Mouse (Mus musculus) kidney, postnatal 0 days (tissue): ENCODE measurements around the gene Arhgdib. TPM values are rescaled to one million over a fixed set of nuclear protein-coding genes. Genes with fewer than 3 reads are reported as not detected.

Experiments used
- ATAC-seq: fragments of 200-750 bp; cut with Nextera tagmentation; replicated peaks from 2 replicates; pipeline ENCODE4 v1.8.0; 2017; ENCODE audit warnings: low read depth, moderate number of reproducible peaks, moderate TSS enrichment, moderate library complexity; ENCODE audit not compliant: low FRiP score
- DNase-seq: peaks from one replicate; pipeline ENCODE4 v3.0.0-alpha.2; 2016; ENCODE audit warnings: low spot score
- H3K27ac ChIP-seq: fragments of 300-500 bp; sonication (generic); 2 replicates; pipeline ENCODE4 v1.5.1; 2014; ENCODE audit warnings: mild to moderate bottlenecking
- H3K27me3 ChIP-seq: fragments of 300-500 bp; sonication (generic); 2 replicates; pipeline ENCODE4 v1.6.1; 2014; ENCODE audit warnings: low read length, mixed read lengths; ENCODE audit not compliant: insufficient read depth
- H3K36me3 ChIP-seq: fragments of 300-500 bp; sonication (generic); 2 replicates; pipeline ENCODE4 v1.6.1; 2014; ENCODE audit warnings: low read length, mixed read lengths; ENCODE audit not compliant: insufficient read depth
- H3K4me1 ChIP-seq: fragments of 300-500 bp; sonication (generic); replicated peaks from 2 replicates; pipeline ENCODE4 v1.6.1; 2014; ENCODE audit warnings: antibody characterized with exemption, low read length, mixed read lengths; ENCODE audit not compliant: insufficient read depth
- H3K4me2 ChIP-seq: fragments of 300-500 bp; sonication (generic); 2 replicates; pipeline ENCODE4 v1.6.1; 2014; ENCODE audit warnings: mild to moderate bottlenecking, low read length, moderate library complexity, mixed read lengths
- H3K4me3 ChIP-seq: fragments of 300-500 bp; sonication (generic); replicated peaks from 2 replicates; pipeline ENCODE4 v1.5.1; 2014; ENCODE audit warnings: low read depth, low read length
- H3K9ac ChIP-seq: fragments of 300-500 bp; sonication (generic); 2 replicates; pipeline ENCODE4 v1.6.1; 2014; ENCODE audit warnings: low read depth, low read length
- H3K9me3 ChIP-seq: fragments of 300-500 bp; sonication (generic); replicated peaks from 2 replicates; pipeline ENCODE4 v1.6.1; 2016; ENCODE audit warnings: low read length, inconsistent platforms, mixed read lengths
- CTCF ChIP-seq: IDR thresholded peaks from 2 replicates; pipeline ENCODE4 v1.5.1; 2016; ENCODE audit warnings: antibody characterized with exemption, low read depth, mild to moderate bottlenecking, moderate library complexity
- WGBS: fragments of 180-500 bp; shearing (Covaris S2); extraction: QIAGEN DNeasy Blood & Tissue Kit; methylation state at CpG from one replicate; pipeline ENCODE4 v1.1.7; 2014; 5-methylcytosine and 5-hydroxymethylcytosine counted together
- polyA plus RNA-seq: library from polyadenylated mRNA; unstranded; fragments of >200 nt; fragmentation: Nextera tagmentation; extraction: Ambion mirVana; gene quantifications from 2 replicates; pipeline ENCODE4 v1.2.1, GENCODE M21; 2015

Arhgdib gene
- polyA plus RNA-seq, 1 experiment from 2014 or later: 106 TPM

DNA sequence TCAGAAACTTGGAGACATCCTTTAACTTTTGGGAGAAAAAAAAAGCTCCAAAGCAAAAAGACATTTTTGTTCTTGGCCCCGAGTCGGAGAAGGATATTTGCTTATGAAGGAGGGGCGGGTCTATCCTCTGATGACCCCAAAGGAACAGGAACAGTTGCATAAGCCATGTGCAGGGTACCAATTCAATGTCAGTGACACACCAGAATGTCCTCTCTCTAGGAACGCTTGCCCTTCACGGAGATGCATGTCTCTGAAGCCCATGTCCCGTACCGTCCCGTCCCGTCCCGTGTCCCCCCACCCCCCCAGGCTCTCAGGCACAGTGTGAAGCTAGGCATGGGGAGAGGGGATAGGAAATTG lies 34.8 kb downstream of the Arhgdib start:
- no peak for TF ChIP-seq CTCF
- Histone ChIP-seq H3K9ac (no peak overlapping the region), H3K4me3 (no peak overlapping the region), H3K27ac (no peak overlapping the region), H3K4me2 (no peak overlapping the region), H3K4me1 (no peaks in the 10 kb centered on the region), H3K36me3 (no peaks in the 10 kb centered on the region), H3K27me3 (no peaks in the 10 kb centered on the region), H3K9me3 (no peaks in the 10 kb centered on the region)
- ATAC-seq: no peak
- 77% methylated on average over 10 of the region's 10 CpGs for WGBS
- DNase-seq: no peak

DNA sequence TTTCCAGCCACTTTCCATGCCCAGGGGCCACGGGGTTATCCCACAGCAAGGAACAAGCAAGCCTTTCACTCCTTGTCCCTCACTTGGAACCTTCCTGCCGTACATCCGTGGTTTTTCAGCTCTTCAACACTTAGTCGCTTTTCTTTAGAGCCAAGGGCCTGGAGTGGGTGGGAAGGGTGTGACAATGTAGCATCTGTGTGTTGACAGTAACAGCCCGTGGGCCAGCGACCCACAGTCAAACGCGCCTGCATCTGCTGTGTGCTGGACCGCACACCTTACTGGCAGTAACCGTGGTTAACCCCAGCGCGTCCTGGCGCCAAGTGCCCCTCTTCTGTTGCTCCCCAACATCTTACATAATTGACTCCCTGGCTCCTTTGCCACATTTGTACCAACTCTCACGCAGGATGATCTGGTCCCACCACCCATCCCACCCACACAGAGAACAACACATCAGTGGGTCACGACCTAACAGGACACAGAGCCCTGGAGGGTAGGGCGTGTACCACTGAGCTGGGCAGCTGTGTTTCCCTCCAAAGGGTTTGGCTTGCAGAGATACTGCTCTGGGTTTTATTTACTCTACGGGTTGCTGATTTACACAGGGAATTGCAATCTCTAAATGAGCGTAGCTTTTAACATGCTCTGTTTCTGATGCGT lies 35.3 kb downstream of the Arhgdib start:
- Histone ChIP-seq H3K4me3 (no peak overlapping the region), H3K9ac (no peak overlapping the region), H3K27ac (no peak overlapping the region), H3K4me1 (no peaks in the 10 kb centered on the region), H3K36me3 (no peaks in the 10 kb centered on the region), H3K9me3 (no peaks in the 10 kb centered on the region), H3K27me3 (no peaks in the 10 kb centered on the region), H3K4me2 (no peak overlapping the region)
- no peak for DNase-seq
- no peak for TF ChIP-seq CTCF
- no peak for ATAC-seq
- 81% methylated on average over 19 of the region's 19 CpGs for WGBS

DNA sequence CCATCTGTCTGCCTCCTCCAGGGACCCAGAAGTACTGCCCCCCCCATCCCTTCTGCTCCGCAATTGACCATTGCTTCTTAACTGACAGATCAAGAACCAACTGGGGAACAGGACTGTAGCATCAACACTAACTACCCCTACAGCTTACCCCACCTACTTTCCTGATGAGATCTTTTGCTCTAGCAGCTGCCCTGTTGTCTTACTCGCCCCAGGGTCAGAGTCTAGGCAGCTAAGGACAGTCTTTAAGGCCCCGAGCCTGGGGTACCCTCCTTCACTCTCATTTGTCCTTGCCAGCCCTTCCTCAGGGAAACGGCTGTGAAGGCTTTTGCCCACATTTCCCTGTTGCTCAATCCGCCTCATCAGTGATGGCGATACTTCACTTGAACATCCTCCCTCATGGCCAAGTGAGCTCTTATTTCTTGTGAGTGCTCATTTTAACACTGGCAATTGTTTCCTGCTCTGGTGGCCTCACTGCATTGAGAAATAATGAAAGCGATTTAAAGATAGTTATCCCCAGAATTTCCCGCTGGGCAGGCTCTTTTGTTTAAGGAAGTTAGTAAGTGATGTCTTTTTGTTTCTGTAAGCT lies 37.7 kb downstream of the Arhgdib start:
- Histone ChIP-seq H3K4me1 (no peaks in the 10 kb centered on the region), H3K4me2 (no peak overlapping the region), H3K4me3 (no peak overlapping the region), H3K36me3 (no peaks in the 10 kb centered on the region), H3K27ac (no peak overlapping the region), H3K27me3 (no peaks in the 10 kb centered on the region), H3K9me3 (no peaks in the 10 kb centered on the region), H3K9ac (no peak overlapping the region)
- TF ChIP-seq CTCF: no peak
- DNase-seq: no peak
- ATAC-seq: no peak
- WGBS: 64% methylated on average over 8 of the region's 8 CpGs

DNA sequence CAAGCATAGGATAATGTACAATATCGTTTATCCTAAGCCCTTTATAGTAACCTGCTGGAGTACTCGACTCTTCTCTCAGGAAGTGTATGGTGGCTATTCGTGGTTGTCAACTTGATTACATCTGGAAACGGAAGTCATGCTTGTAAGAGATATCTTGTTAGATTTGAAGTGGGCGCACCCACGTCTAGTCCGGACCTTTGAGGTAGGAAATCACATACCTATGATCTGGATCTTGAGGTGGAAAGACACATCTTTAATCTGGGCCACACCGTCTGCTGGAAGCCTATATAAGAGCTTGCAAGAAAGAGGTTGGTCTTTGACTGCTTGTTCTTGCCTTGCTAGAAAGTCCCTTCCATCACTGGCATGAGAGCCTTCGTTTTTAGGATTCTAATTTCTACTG lies 39.2 kb downstream of the Arhgdib start:
- ATAC-seq (no peak), DNase-seq (no peak)
- Histone ChIP-seq H3K9me3 (no peaks in the 10 kb centered on the region), H3K27ac (no peak overlapping the region), H3K4me3 (no peak overlapping the region), H3K36me3 (no peaks in the 10 kb centered on the region), H3K27me3 (no peaks in the 10 kb centered on the region), H3K4me2 (no peak overlapping the region), H3K9ac (no peak overlapping the region), H3K4me1 (no peaks in the 10 kb centered on the region; the same call in 1 of the 2 replicates)
- 89% methylated on average over 9 of the region's 9 CpGs for WGBS
- no peak for TF ChIP-seq CTCF

DNA sequence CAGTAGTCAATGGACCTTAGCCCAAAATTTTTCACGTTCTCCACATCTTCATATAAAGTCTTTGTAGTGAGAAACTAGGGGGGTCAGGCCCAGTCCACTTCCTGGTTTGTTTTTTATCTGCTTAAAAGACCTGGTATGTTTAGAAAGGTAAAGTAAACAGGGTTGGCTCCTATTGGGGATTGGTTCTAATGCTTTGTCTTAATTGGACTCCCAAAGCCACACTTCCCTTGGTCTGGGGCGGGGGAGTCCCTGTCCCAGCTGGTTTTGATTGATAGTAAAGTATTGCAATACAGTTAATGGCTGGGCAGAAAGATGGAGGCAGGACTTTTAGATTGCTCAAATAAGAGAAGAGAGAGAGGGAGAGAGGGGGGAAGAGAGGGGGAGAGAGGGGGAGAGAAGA lies 40.7 kb downstream of the Arhgdib start:
- 66% methylated on average over 2 of the region's 2 CpGs for WGBS
- Histone ChIP-seq H3K4me1 (no peaks in the 10 kb centered on the region; the same call in 1 of the 2 replicates), H3K27me3 (no peaks in the 10 kb centered on the region), H3K4me3 (no peak overlapping the region), H3K9ac (no peak overlapping the region), H3K9me3 (no peaks in the 10 kb centered on the region), H3K4me2 (no peak overlapping the region), H3K36me3 (no peaks in the 10 kb centered on the region), H3K27ac (0 out of 2 replicates have a peak overlapping the region, but pooled peaks have one; percentile 25)
- no peak for TF ChIP-seq CTCF
- no peak for DNase-seq
- ATAC-seq: no peak

DNA sequence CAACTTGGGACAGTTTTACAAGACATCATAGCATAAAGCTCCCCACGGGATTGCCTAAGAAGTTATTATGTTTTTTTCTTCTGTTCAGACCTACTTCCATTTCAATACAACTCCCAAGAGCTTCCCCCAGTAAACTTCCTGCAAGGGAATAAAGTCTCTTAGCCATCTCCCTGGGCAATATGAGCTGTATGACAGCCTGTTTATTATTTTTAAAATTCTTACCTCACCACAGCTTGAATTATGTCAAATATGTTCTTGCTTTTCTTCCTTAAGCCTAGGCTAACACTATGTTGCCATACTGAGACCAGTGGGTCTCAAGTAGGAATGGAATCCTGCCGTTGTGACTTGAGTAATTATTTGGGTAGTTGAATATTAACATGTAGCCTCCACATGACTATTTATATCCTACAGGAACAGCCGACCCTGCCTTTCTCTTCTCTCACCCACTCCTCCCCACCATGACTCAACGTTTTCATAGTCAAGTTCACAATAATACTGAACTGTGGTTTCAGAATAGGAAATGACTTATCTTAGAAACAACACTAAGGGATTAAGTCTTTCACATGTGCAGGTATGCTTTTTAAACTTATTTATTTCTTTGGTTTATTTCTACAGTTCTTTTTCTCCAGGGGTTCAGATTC lies 41.2 kb downstream of the Arhgdib start:
- Histone ChIP-seq H3K9ac (no peak overlapping the region), H3K27me3 (no peaks in the 10 kb centered on the region), H3K4me1 (no peaks in the 10 kb centered on the region; the same call in 1 of the 2 replicates), H3K36me3 (no peaks in the 10 kb centered on the region), H3K4me3 (no peak overlapping the region), H3K27ac (no peak overlapping the region), H3K9me3 (no peaks in the 10 kb centered on the region), H3K4me2 (no peak overlapping the region)
- 38% methylated on average over 4 of the region's 4 CpGs for WGBS
- DNase-seq (no peak), ATAC-seq (no peak; the same call in 1 of the 2 replicates)
- no peak for TF ChIP-seq CTCF
